Mouse (Mus musculus): Measurements from ENCODE around the gene Ttc24. TPM values are rescaled to one million over a fixed set of nuclear protein-coding genes. Genes with fewer than 3 reads are reported as not detected.
A peak's percentile ranks its signal among the peaks of the same experiment; 100 is the strongest.

Gene Ttc24
- polyA plus RNA-seq, 1 experiment from 2014 or later = not detected

GRCm38 (mm10) chr3:88057902-88058696 is 20.0 kb downstream of the Ttc24 start, which contains the start of gene Naxe:
Naxe (minus strand) TSS chr3:88058495.
- H3K27me3 ChIP-seq (ENCODE audit: insufficient read depth, low read length) = no peaks in the 10 kb centered on the region
- peaks cover 7% of the 10 kb centered on the region for H3K9me3 ChIP-seq (ENCODE audit: low read length)
- peak within 1 kb of the TSS; percentile 84 for H3K4me2 ChIP-seq (replicated peaks; ENCODE audit: low read depth, low read length)
- peak within 1 kb of the TSS; percentile 91 for H3K9ac ChIP-seq (replicated peaks; ENCODE audit: low read length)
- H3K4me1 ChIP-seq (ENCODE audit: insufficient read depth, low read length) = peaks cover 9% of the 10 kb centered on the region
- peak within 1 kb of the TSS; percentile 88 for H3K4me3 ChIP-seq (ENCODE audit: low read length)
- ATAC-seq (ENCODE audit: low FRiP score, low TSS enrichment) = peak; percentile 95
- WGBS = under 1% methylated on average over 60 of the region's 60 CpGs
- H3K36me3 ChIP-seq (ENCODE audit: insufficient read depth, low read length) = peaks cover 24% of the 10 kb centered on the region
- peak within 1 kb of the TSS; percentile 79 for H3K27ac ChIP-seq (ENCODE audit: low read length)

GRCm38 (mm10) chr3:88057030-88057429 is 21.1 kb downstream of the Ttc24 start:
- peaks cover 33% of the 10 kb centered on the region for H3K36me3 ChIP-seq (ENCODE audit: insufficient read depth, low read length)
- peaks cover 9% of the 10 kb centered on the region for H3K4me1 ChIP-seq (ENCODE audit: insufficient read depth, low read length)
- WGBS = 84% methylated on average over 6 of the region's 6 CpGs
- no peaks in the 10 kb centered on the region for H3K27me3 ChIP-seq (ENCODE audit: insufficient read depth, low read length)
- H3K9me3 ChIP-seq (ENCODE audit: low read length) = peaks cover 4% of the 10 kb centered on the region; the same call in 1 of the 2 replicates
- no peak for ATAC-seq (ENCODE audit: low FRiP score, low TSS enrichment)
- no peak overlapping the region for H3K4me2 ChIP-seq (replicated peaks; ENCODE audit: low read depth, low read length)
- no peak overlapping the region for H3K27ac ChIP-seq (ENCODE audit: low read length)
- no peak overlapping the region for H3K4me3 ChIP-seq (ENCODE audit: low read length)
- no peak overlapping the region for H3K9ac ChIP-seq (replicated peaks; ENCODE audit: low read length)

- H3K27ac ChIP-seq (ENCODE audit: low read length) = no peak overlapping the region
Observed at GRCm38 (mm10) chr3:88049532-88049931, 28.6 kb downstream of the Ttc24 start.

DNA sequence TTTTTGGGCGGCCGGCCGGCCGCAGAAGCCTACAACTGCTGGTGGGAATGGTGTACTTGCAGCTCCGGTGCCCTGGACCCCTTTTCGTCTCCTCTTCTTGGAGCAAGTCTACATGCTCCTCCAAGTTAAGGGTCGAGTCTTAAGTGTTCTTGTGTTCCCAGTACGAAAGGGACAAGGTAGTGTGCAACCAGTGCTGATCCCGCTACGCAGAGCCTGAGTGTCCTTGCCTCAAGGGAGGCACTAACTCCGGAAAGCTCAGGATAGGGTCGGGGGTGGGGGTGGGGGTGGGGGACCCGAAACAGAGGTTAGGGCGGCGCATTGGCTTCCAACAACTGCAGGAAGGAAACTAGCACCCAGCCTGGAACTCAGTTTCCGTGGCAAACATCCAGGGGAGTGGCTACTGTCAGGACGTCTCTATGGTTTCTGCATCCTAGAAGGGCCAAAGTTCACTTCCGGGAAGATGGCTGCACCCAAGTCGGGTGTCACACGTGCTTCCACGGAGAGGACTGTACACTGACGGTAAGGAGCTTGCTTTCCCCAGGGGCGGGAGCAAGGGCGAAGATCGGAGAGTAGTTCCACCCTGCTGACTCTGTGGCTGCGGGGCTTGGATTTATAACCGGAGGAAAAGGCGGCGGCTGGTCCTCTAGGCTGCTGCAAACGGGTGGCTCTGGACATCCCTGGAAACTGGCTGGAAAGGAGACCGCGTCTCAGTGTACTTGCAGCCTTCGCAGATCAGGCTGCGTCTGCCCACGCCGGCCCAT is 35.3 kb downstream of the Ttc24 start, which contains the start of gene Gpatch4:
TSS of gene Gpatch4 (plus strand) at position 448 of the 761 bp plus-strand sequence.
- Histone ChIP-seq H3K27me3 (ENCODE audit: insufficient read depth, low read length) (peaks cover 9% of the 10 kb centered on the region; the same call in 1 of the 2 replicates), H3K27ac (ENCODE audit: low read length) (peak within 1 kb of the TSS; percentile 82), H3K4me3 (ENCODE audit: low read length) (peak within 1 kb of the TSS; percentile 94), H3K9me3 (ENCODE audit: low read length) (no peaks in the 10 kb centered on the region), H3K4me2 (replicated peaks; ENCODE audit: low read depth, low read length) (peak within 1 kb of the TSS; percentile 80), H3K36me3 (ENCODE audit: insufficient read depth, low read length) (no peaks in the 10 kb centered on the region), H3K9ac (replicated peaks; ENCODE audit: low read length) (peak within 1 kb of the TSS; percentile 72), H3K4me1 (ENCODE audit: insufficient read depth, low read length) (peaks cover 9% of the 10 kb centered on the region)
- 7% methylated on average over 36 of the region's 36 CpGs for WGBS
- ATAC-seq (ENCODE audit: low FRiP score, low TSS enrichment) = peak; percentile 97

More at GRCm38 (mm10) chr3:88049532-88049931, 28.6 kb downstream of the Ttc24 start:
- H3K4me1 ChIP-seq (ENCODE audit: insufficient read depth, low read length) = no peaks in the 10 kb centered on the region
- no peak overlapping the region for H3K4me3 ChIP-seq (ENCODE audit: low read length)
- no peak overlapping the region for H3K9ac ChIP-seq (replicated peaks; ENCODE audit: low read length)
- H3K27me3 ChIP-seq (ENCODE audit: insufficient read depth, low read length) = no peaks in the 10 kb centered on the region
- H3K36me3 ChIP-seq (ENCODE audit: insufficient read depth, low read length) = peaks cover 30% of the 10 kb centered on the region
- ATAC-seq (ENCODE audit: low FRiP score, low TSS enrichment) = no peak
- H3K4me2 ChIP-seq (replicated peaks; ENCODE audit: low read depth, low read length) = no peak overlapping the region
- 85% methylated on average over 3 of the region's 3 CpGs for WGBS
- H3K9me3 ChIP-seq (ENCODE audit: low read length) = peaks cover 4% of the 10 kb centered on the region; the same call in 1 of the 2 replicates

DNA sequence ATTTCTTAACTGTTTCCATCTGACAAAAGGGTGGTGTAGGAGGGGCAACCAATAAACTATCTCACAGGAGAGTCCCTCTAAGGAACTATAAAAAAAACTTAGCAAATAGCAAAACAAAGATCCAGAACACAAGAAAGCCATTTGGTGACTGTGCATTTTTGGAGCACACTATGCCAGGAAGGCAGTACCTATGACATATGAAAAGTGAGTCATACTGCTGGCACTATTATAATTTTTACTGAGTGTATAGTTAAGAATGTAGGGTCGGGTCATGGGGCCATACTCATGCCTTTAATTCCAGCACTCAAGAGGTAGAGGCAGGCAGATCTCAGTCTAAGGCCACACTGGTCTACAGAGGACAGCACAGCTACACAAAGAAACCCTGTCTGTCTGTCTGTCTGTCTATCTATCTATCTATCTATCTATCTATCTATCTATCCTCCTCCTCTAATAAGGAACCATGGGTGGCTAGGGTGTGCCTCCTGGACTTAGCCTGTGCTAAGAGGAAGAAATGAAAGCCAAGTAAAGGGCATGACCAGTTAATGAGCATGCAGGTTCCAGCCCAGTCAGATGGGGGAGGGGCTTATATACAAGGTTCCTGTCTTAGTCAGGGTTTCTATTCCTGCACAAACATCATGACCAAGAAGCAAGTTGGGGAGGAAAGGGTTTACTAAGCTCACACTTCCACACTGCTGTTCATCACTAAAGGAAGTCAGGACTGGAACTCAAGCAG is 42.4 kb downstream of the Ttc24 start:
- H3K27ac ChIP-seq (ENCODE audit: low read length) = no peak overlapping the region
- peaks cover 2% of the 10 kb centered on the region; the same call in 1 of the 2 replicates for H3K4me1 ChIP-seq (ENCODE audit: insufficient read depth, low read length)
- 65% methylated on average over 1 of the region's 1 CpGs for WGBS
- H3K36me3 ChIP-seq (ENCODE audit: insufficient read depth, low read length) = no peaks in the 10 kb centered on the region
- H3K27me3 ChIP-seq (ENCODE audit: insufficient read depth, low read length) = peaks cover 32% of the 10 kb centered on the region
- no peak overlapping the region for H3K4me3 ChIP-seq (ENCODE audit: low read length)
- ATAC-seq (ENCODE audit: low FRiP score, low TSS enrichment) = no peak
- no peaks in the 10 kb centered on the region for H3K9me3 ChIP-seq (ENCODE audit: low read length)
- H3K9ac ChIP-seq (replicated peaks; ENCODE audit: low read length) = no peak overlapping the region
- H3K4me2 ChIP-seq (replicated peaks; ENCODE audit: low read depth, low read length) = no peak overlapping the region

GRCm38 (mm10) chr3:88033506-88033905 is 44.6 kb downstream of the Ttc24 start:
- 0 out of 2 replicates have a peak, but pooled peaks cover under 1% of the 10 kb centered on the region for H3K9me3 ChIP-seq (ENCODE audit: low read length)
- no peak overlapping the region for H3K4me2 ChIP-seq (replicated peaks; ENCODE audit: low read depth, low read length)
- no peak overlapping the region for H3K9ac ChIP-seq (replicated peaks; ENCODE audit: low read length)
- H3K4me3 ChIP-seq (ENCODE audit: low read length) = no peak overlapping the region
- ATAC-seq (ENCODE audit: low FRiP score, low TSS enrichment) = no peak
- 66% methylated on average over 5 of the region's 5 CpGs for WGBS
- peaks cover 3% of the 10 kb centered on the region; the same call in 1 of the 2 replicates for H3K4me1 ChIP-seq (ENCODE audit: insufficient read depth, low read length)
- peaks cover 34% of the 10 kb centered on the region for H3K27me3 ChIP-seq (ENCODE audit: insufficient read depth, low read length)
- H3K36me3 ChIP-seq (ENCODE audit: insufficient read depth, low read length) = no peaks in the 10 kb centered on the region
- no peak overlapping the region for H3K27ac ChIP-seq (ENCODE audit: low read length)

DNA sequence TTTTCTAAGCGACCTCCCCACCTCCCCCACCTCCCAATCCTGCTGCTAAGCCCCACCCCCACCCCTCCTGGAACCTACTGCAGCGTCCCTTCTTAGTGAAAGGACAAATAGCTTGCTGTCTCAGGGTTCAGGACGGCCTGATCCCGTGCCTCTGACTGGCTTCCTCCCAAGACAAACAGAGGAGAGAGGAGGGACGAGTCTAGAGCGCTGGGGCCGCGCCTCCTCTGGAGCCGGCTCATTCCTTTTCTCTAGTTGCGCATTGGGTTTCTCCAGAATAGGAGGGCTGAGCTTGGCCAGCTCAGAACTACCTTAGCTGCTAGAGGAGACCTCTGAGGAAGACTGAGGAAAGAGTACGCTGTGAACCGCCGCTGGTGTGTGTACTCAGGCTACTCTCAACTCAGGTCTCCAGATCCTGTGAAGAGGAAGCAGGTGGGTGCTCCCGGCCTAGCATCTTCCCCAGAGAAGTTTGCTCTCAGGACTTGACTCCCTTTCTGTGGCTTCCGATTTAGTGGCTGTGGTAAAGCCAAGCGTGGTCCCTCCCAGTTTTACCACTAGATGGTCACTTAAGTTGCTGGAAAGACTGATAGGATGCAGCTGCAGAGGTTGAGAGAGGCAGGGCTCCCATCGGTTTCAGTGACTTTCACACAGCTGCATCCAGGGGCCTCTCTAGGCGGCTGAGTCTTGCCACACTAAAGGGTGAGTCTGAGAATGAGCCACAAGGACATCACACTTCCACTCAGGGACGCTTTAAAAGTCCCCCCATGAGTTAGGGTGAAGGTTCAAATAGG is 47.3 kb downstream of the Ttc24 start:
- no peak overlapping the region for H3K4me2 ChIP-seq (replicated peaks; ENCODE audit: low read depth, low read length)
- ATAC-seq (ENCODE audit: low FRiP score, low TSS enrichment) = peak; percentile 63

DNA sequence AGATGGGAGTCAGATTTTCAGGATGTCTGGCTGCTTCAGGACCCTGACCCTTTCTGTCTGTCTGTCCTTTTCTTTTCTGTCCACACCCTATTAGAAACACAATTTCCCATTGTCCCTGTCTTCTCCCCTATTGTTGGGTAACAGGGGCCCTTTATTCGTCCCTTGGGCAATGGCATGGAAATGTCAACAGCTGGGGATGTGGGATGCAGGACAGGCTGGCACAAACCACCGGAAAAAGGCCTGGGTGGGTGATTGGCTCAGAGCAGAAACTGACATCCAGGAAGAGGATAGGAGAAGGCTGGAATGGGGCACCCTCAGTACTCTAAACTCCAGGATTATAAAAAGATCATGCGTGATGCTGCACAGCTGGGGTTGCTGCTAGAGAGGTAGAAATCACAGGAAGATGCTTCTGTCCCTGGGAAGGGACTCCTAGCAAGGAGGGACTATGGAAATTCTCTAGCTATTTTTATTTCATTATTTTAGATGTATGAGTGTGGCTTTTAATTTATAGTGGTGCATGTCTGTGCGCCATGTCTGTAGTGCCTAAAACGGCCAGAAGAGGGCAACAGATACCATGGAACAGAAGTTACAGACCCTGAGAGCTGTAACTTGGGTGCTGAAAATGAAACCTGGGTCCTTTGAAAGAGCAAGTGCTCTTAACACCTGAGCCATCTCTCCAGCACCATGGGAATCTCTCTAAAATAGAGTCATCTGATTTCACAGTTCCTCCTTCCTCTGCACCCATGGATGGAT is 50.5 kb downstream of the Ttc24 start, which contains the start of gene Hapln2:
TSS of gene Hapln2 (minus strand) at position 150 of the 753 bp plus-strand sequence.
- no peak for ATAC-seq (ENCODE audit: low FRiP score, low TSS enrichment)
- Histone ChIP-seq H3K27me3 (ENCODE audit: insufficient read depth, low read length) (peaks cover 66% of the 10 kb centered on the region), H3K9ac (replicated peaks; ENCODE audit: low read length) (no peak within 1 kb of the TSS), H3K4me3 (ENCODE audit: low read length) (no peak within 1 kb of the TSS), H3K27ac (ENCODE audit: low read length) (no peak within 1 kb of the TSS), H3K4me1 (ENCODE audit: insufficient read depth, low read length) (peaks cover 15% of the 10 kb centered on the region), H3K4me2 (replicated peaks; ENCODE audit: low read depth, low read length) (no peak within 1 kb of the TSS), H3K9me3 (ENCODE audit: low read length) (peaks cover 11% of the 10 kb centered on the region; the same call in 1 of the 2 replicates), H3K36me3 (ENCODE audit: insufficient read depth, low read length) (no peaks in the 10 kb centered on the region)
- WGBS = 56% methylated on average over 5 of the region's 5 CpGs

More for the DNA sequence above, 47.3 kb downstream of the Ttc24 start:
- Histone ChIP-seq H3K4me1 (ENCODE audit: insufficient read depth, low read length) (peaks cover 3% of the 10 kb centered on the region; the same call in 1 of the 2 replicates), H3K27ac (ENCODE audit: low read length) (no peak overlapping the region), H3K27me3 (ENCODE audit: insufficient read depth, low read length) (peaks cover 37% of the 10 kb centered on the region), H3K36me3 (ENCODE audit: insufficient read depth, low read length) (no peaks in the 10 kb centered on the region), H3K9me3 (ENCODE audit: low read length) (peaks cover 10% of the 10 kb centered on the region; the same call in 1 of the 2 replicates), H3K9ac (replicated peaks; ENCODE audit: low read length) (no peak overlapping the region), H3K4me3 (ENCODE audit: low read length) (no peak overlapping the region)
- WGBS = 16% methylated on average over 19 of the region's 19 CpGs

Measured in kidney, embryonic 16.5 days (tissue).